Mouse (Mus musculus): ENCODE measurements at regions not wholly inside any gene's neighbourhood (a gene's known extent, or its start where the extent isn't known, plus 50 kb on each side); places are given as distances from the start of the nearest gene placed in this dataset.
"Not testable (repeated sequence)": the region's sequence is repeated elsewhere in the genome, so short reads cannot be mapped to it uniquely, and the experiment has no call there.

- DNase-seq (ENCODE audit: low spot score in 2 of 2) = no peak
Measured at GRCm38 (mm10) chr17:31732176-31732880, 54.7 kb downstream of the Cryaa start.

DNA sequence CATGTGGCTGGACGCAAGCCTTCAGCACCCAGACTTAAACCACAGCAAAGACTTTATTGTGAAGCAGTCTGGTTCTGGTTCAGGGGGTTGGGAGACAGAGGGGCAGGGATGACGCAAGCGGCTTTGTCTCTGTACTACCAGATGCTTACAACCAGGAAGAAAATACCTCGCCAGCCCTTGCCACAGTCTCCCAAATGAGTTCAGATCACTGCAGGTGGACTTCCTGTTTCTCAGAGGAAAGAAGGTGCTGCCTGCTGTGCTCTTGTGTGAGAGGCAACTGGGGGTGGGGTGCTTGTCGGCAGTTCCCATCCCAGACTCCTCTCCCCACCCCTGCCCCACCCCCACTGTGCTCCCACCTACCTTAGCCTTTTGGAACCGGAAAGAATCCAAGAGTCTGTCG, 56.9 kb downstream of the Cryaa start:
- no peak for DNase-seq (ENCODE audit: low spot score in 2 of 2)

- no peak for DNase-seq (ENCODE audit: low spot score in 2 of 2)
Measured at GRCm38 (mm10) chr17:31736716-31737115, 59.1 kb downstream of the Cryaa start.

- DNase-seq (ENCODE audit: low spot score in 2 of 2) = no peak
Measured at GRCm38 (mm10) chr17:31738249-31738648, 60.6 kb downstream of the Cryaa start.

GRCm38 (mm10) chr17:31739586-31739985, 62.0 kb downstream of the Cryaa start:
- DNase-seq (ENCODE audit: low spot score in 2 of 2) = no peak

GRCm38 (mm10) chr17:31740059-31740458, 62.5 kb downstream of the Cryaa start:
- DNase-seq (ENCODE audit: low spot score in 2 of 2) = no peak

DNA sequence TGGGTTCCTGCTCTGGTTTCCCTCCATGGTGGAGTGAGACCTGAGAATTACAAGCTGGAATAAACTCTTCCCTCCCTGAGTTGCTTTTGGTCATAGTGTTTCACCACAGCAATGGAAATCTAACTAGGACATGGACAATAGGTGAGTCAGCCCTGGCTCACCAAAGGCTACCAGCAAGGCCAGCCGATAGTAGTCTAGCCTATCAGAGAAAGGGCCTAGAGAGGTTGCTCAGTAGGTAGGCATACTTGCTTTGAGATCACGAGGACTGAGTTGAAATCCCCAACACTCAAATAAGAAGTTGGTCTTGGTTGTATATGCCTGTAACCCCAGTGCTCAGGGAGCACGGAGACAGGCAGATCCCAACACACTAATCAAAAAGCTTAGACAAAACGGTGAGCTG, 66.0 kb downstream of the Cryaa start:
- DNase-seq (ENCODE audit: low spot score in 2 of 2) = no peak

DNA sequence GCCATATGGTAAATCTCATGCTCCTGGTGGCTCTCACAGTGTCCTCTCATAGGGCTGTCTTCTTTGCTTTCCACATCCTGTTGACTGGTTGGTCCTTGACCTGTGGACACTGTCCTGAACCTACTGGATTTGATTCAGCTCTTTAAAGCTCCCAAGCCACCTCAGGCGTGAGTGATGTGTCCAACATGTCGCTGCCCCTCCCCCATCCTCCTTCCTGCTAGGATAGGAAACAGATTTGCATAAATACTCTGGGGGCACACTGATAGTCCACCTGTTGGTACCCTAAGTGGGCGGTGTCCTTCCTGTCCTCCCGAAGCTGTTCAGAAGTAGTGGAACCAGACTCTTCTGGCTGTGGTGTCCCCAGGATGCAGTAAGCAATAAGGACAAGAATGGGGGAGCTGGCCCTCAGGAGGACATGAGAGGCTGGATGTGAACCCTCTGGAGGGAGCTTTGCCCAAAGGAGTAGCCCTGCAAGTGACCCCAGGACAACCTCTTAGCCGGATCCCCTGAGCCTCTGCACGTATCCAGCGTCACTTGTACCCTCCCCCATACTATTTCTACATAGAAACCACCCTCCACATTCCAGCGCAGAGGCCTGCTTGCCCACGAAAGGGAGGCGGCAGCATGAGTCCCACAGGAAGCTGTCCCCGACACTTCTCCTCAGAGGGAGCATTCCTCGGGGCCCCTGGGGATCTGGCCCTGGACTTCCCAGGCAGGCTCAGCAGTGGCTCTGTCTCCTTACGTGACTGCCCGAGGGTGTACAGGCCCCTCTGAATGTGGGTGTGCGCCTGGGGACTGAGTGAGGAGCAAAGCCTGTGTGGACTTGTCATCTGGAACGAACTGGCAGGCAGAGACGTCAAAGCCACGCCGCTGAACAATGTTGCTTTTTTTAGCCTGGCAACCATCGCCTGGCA, 68.8 kb downstream of the Cryaa start:
- peak in 1 of 2 experiments; percentile 34 for DNase-seq (ENCODE audit: low spot score in 2 of 2)

DNA sequence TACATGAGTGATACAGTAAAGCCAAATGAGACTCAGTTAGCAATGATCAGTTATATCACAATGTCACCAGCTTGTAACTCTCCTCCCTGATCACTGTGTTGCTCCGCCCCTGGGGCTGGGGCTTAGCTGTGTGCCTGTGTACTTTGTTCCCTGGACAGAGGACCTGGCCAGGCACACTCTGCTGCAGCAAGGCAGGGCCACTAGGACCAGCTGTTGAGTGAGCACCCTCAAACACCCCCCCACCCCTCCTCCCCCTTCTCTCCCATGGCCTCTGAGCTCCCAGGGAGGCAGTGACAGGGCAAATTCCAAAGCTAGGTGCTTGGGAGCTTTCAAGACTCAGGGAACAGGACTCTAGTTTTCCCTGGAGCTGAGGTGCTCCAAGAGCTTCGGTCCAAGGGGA, 70.0 kb downstream of the Cryaa start:
- DNase-seq (ENCODE audit: low spot score in 2 of 2) = no peak

DNA sequence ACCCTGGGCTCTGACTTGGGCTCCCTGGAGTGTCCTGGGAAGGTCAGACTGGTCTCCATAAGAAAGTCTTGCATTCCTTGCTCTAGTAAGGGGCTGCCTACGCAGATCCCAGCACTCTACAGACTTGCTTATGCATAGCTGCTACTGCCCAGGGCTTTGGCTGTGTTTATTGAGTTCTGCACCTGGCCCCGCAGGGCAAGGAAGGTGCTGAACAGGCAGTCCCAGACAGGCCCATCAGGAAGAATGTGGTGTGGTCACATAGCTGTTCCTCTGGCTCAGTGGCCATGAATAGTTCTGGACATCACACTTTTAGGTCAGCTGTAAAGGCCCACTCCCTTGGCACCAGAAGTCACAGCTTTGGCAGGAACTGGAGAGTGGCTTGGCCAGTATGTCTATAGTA, 70.6 kb downstream of the Cryaa start:
- no peak for DNase-seq (ENCODE audit: low spot score in 2 of 2)

- no peak for DNase-seq (ENCODE audit: low spot score in 2 of 2)
Measured at GRCm38 (mm10) chr17:31748971-31749370, 71.4 kb downstream of the Cryaa start.

GRCm38 (mm10) chr17:31751262-31751661, 73.7 kb downstream of the Cryaa start:
- DNase-seq (ENCODE audit: low spot score in 2 of 2) = no peak

GRCm38 (mm10) chr17:31753113-31753858, 75.7 kb downstream of the Cryaa start:
- DNase-seq (ENCODE audit: low spot score in 2 of 2) = peak in 1 of 2 experiments; percentile 22

DNA sequence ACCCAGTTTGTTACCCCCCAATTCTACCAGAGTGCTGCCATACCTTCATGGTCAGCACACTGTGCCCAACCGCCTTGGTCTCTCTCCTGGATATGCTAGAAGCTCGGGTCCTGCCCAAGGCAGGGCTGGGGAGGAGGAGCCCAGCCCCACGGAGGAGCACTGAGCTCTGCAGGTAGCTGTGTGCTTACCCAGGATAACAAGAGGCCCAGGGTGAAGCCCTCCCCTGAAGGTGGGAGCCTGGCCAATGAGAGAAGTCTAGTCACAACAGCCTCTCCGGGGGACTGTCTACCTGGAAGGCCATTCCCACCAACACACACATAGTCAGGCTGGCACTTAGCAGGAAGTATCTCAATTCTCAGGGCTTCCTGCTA, 76.2 kb downstream of the Cryaa start:
- no peak for DNase-seq (ENCODE audit: low spot score in 2 of 2)

DNA sequence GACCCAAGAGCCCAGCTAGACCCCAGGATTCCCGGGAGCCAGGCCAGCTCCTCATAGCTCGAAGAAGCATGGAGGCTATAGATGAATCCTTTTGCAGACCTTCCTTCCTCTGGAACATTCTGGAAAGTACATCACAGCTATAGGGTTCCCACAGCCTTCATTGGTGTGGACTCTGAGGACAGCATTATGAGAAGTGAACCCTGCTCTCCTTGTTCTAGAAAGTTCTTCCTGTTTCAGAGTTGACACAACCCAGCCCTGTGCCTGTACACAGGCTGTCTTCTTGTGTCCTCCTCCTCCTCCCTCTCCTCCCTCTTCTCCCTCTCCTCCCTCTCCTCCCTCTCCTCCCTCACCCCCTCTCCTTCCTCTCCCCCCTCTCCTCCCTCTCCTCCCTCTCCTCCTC, 82.9 kb downstream of the Cryaa start:
- DNase-seq (ENCODE audit: low spot score in 2 of 2) = no peak

DNA sequence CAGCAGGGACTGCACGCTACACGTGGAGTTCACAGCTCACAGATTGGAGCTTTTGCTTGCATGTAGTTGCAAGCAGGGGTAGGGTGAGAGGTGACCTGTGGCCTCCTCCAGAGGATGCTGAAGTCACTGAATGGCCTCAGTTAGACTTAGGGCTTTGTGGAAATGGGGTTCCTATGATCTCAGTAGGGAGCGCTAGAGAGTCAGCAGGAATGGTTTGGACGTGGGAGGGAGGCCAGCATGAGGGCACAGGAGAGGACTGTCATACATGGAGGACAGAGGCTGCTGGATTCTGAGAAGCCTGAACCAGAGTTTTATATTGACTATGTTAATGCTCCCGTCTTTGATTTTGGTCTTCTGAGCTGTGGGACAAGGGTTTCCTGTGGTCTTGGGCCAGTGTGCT, 85.5 kb downstream of the Cryaa start:
- DNase-seq (ENCODE audit: low spot score in 2 of 2) = no peak

DNA sequence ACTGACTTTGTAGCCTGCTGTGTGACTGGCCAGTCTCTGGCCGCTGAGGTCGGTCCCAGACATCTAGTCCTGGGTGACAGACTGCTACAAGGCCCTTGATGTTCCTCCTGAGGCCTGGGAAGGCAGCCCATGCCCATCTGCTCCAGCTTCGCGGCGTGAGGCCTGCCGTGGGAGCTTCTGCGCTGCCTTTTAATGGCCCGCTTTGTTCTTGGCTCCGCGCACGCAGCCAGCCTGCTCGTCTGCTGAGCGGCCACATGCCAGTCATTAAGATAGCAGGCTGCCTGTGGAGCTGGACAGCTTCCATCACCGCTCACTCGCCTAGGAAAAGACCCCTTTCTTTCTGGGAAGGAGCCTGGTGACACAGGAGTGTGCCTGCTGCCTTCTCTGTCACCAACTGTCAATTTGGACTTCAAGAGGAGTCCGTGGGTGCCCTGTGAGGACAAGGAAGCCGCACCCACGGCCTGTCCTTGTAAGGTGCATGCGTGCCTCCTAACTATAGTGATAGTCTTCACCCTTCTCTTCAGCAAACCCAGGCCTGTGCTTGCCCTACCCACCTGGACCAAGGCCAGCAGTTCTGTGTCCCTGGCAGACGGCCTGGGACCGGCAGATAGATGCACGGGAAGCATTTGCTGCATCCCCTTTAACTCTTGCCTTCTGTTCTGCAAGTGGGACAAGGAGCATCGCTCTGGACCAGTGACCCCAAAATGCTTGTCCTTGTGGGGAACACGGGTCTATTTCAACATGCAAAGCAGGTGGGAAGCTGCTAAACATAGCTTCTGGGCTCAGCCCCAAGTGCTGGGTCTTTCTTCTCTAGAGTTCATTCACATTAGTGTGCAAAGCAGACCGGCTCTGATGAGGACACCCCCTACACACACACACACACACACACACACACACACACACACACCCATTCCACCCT, 88.6 kb downstream of the Sik1 start:
- peak; percentile 86 to 89 for DNase-seq (ENCODE audit: low spot score in 2 of 2)

DNA sequence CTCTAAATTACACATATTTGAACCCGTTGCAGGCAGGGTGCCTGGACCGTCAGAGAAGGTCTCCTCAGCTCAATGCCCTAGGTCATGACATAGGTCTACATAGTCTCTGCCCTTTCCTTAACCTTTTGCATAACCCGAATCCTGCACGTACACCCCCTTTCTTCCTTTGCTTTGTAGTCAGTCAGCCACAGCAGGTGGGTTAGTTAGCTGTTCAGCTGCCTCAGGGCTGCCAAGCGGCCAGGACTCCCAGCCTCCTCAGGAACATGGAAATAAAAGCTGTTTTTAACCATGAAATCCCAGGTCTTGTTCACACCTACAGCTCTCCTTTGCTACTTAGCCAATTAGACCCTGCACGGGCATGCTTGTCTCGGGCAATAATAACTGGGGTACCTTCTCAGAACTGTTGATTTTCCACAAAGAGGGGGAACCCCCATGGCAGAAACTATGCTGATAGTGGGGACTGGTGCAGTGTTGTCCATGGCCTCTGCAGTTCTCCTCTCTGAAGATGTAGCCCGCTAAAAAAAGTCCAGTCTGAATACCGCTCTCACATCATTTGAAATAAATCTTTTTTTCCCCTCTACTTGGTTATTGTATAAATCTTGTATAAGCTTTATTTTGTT, 83.3 kb downstream of the Sik1 start:
- no peak for DNase-seq (ENCODE audit: low spot score in 2 of 2)

DNA sequence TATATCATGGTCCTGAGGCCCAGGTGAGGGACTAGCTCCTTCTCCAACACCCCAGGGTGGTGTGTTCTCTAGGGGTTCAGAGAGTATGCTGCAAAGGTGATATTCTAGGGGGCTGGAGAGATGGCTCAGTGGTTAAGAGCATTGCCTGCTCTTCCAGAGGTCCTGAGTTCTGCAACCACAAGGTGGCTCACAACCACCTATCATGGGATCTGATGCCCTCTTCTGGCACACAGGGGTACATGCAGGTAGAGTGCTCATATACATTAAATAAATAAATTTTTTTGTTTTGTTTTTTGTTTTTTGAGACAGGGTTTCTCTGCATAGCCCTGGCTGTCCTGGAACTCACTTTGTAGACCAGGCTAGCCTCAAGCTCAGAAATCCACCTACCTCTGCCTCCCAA, 81.7 kb downstream of the Sik1 start:
- DNase-seq (ENCODE audit: low spot score in 2 of 2) = not testable (repeated sequence)

- DNase-seq (ENCODE audit: low spot score in 2 of 2) = no peak
Measured at GRCm38 (mm10) chr17:31775037-31775436, 80.6 kb downstream of the Sik1 start.

All from layer of hippocampus, postnatal 10 days (tissue).